Mouse (Mus musculus): ENCODE measurements around the gene Ttyh2. TPM values are rescaled to one million over a fixed set of nuclear protein-coding genes. Genes with fewer than 3 reads are reported as not detected.
A peak's percentile ranks its signal among the peaks of the same experiment; 100 is the strongest.

Ttyh2 gene
- 22.1 TPM for polyA plus RNA-seq (2021)

DNA sequence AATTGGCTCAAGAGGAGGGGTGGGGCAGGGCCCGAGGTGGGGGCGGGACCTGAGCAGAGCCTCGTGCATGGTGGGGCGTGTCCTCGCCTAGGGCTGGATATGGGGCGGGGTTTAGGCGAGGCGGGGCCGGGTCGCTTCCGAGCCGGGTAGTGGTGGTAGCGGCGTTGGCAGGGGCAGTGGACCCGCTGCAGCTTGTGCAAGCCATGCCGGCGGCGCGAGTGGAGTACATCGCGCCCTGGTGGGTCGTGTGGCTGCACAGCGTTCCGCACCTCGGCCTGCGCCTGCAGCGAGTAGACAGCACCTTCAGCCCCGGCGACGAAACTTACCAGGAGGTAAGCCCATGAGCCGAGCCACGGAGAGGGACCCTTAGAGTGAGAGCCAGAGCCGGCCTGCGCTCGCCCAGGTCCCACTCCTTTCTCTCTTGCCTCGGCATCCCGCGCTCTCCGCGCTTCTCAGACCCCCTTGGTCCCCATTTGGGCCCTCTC, at the start of gene Ttyh2:
Ttyh2 (plus strand) TSS at position 91 of the 485 bp plus-strand sequence.
- no peak for TF ChIP-seq CTCF (IDR thresholded peaks at IDR 0.05)
- no peaks in the 10 kb centered on the region for H3K27me3 ChIP-seq
- in situ Hi-C loops (cut with MboI; ENCODE audit: low pct_unique_long_range_greater_than_20kb), result no loop called here
- no peak for DNase-seq (ENCODE audit: low read depth, low spot score)
- CTCF ChIA-PET, result interaction anchor here (1.2 kb wide), 1 partner anchor 12 kb away, joined by 3 read pairs; no protein-coding TSS in a partner anchor
- POLR2A ChIA-PET, result no interaction called here
- ATAC-seq, result peak; percentile 86

DNA sequence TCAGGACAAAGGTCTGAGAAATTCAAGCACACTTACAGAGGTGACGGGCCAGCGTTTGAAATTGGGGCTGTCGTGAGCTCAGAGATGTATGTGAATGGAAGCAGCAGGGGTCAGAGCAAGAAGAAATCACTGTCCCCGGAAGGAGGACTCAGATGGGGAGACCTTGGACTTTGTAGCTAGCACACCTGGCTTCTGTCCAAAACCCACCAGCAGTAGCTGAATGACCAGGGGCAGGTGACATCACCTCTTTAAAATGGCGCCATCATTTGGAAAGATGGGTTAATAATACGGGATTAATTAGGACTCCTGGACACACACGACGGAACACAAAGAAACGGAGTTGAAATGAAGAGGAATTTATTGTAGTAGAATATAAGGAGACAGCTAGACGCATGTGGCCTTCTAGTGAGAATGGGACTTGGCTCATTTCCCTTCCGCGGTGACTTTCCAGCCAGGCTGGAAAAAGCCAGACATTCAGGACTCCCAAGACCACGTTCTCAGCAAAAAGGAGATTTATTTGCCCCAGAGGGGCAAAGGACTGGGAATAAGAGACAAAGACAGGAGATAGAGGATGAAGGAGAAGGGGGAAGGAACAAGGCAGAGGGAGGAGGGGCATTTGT, 49.0 kb upstream of the Ttyh2 start:
- in situ Hi-C loops (cut with MboI; ENCODE audit: low pct_unique_long_range_greater_than_20kb), result no loop called here
- DNase-seq (ENCODE audit: low read depth, low spot score), result no peak

DNA sequence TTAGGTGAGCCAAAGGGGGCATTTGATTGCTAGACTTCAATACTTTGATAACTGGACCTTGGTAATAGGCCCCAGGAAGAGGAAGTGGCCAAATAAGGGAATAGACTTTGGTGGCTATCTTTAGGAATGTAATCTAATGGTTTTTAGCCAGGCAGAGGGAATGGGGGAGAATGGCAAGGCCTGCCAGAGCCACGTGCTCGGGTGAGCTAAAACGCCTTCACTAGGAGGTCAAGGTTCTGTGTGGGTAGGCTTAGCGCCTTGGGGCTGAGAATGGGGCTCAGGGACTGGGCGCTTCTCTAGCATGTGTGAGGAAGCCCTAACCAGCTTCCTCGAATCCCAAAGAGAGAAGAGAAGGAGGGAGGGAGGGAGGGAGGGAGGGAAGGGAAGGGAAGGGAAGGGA, 48.2 kb upstream of the Ttyh2 start:
- TF ChIP-seq CTCF (IDR thresholded peaks at IDR 0.05), result no peak
- POLR2A ChIA-PET, result interaction anchor here (0.6 kb wide), 1 partner anchor 598 kb away, joined by 3 read pairs; no protein-coding TSS in a partner anchor
- CTCF ChIA-PET, result no interaction called here
- in situ Hi-C loops (cut with MboI; ENCODE audit: low pct_unique_long_range_greater_than_20kb), result no loop called here
- H3K27me3 ChIP-seq, result peaks cover 4% of the 10 kb centered on the region
- DNase-seq (ENCODE audit: low read depth, low spot score) (no peak), ATAC-seq (no peak)

More for the DNA sequence above, 49.0 kb upstream of the Ttyh2 start:
- no peak for TF ChIP-seq CTCF (IDR thresholded peaks at IDR 0.05)
- H3K27me3 ChIP-seq, result peaks cover 4% of the 10 kb centered on the region
- CTCF ChIA-PET, result no interaction called here
- no peak for ATAC-seq
- POLR2A ChIA-PET, result no interaction called here

- POLR2A ChIA-PET, result no interaction called here
- no peak for TF ChIP-seq CTCF (IDR thresholded peaks at IDR 0.05)
- DNase-seq (ENCODE audit: low read depth, low spot score) (no peak), ATAC-seq (no peak)
- in situ Hi-C loops (cut with MboI; ENCODE audit: low pct_unique_long_range_greater_than_20kb), result no loop called here
- CTCF ChIA-PET, result interaction anchor here (0.8 to 1.5 kb wide), 2 partner anchors 9 kb away, joined by 3 to 4 read pairs; no protein-coding TSS in a partner anchor
- H3K27me3 ChIP-seq, result no peaks in the 10 kb centered on the region
Observed at GRCm38 (mm10) chr11:114628032-114628431, 47.2 kb upstream of the Ttyh2 start.

- H3K27me3 ChIP-seq, result no peaks in the 10 kb centered on the region
- POLR2A ChIA-PET, result no interaction called here
- ATAC-seq (no peak), DNase-seq (ENCODE audit: low read depth, low spot score) (no peak)
- CTCF ChIA-PET, result no interaction called here
- in situ Hi-C loops (cut with MboI; ENCODE audit: low pct_unique_long_range_greater_than_20kb), result loop anchor here (5.0 kb wide), 2 partner anchors 428 to 763 kb away; no protein-coding TSS in a partner anchor
- peak; percentile 59 for TF ChIP-seq CTCF (IDR thresholded peaks at IDR 0.05)
Observed at GRCm38 (mm10) chr11:114630044-114630443, 45.2 kb upstream of the Ttyh2 start.

DNA sequence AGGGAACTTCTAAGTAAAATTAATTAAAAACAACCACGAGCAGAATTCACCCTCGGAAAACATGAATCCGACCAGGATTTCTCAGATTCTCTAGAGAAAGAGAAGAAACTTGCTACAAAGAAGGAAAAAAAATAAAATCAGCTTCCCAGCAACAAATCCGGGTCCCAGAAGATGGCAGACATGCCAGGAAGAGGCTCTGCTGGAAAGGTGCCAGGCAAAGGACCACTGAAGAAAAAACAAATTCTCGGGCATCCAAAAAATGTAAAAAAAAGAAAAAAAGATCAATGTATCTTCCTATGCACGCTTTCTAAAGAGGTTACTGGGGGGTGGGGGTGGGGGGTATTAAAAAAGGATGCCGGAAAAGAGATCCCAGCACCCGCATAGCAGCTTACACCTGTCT, 43.0 kb upstream of the Ttyh2 start:
- CTCF ChIA-PET, result no interaction called here
- POLR2A ChIA-PET, result no interaction called here
- in situ Hi-C loops (cut with MboI; ENCODE audit: low pct_unique_long_range_greater_than_20kb), result loop anchor here (5.0 kb wide), 2 partner anchors 430 to 765 kb away; no protein-coding TSS in a partner anchor
- DNase-seq (ENCODE audit: low read depth, low spot score) (no peak), ATAC-seq (no peak)
- H3K27me3 ChIP-seq, result no peaks in the 10 kb centered on the region
- no peak for TF ChIP-seq CTCF (IDR thresholded peaks at IDR 0.05)

DNA sequence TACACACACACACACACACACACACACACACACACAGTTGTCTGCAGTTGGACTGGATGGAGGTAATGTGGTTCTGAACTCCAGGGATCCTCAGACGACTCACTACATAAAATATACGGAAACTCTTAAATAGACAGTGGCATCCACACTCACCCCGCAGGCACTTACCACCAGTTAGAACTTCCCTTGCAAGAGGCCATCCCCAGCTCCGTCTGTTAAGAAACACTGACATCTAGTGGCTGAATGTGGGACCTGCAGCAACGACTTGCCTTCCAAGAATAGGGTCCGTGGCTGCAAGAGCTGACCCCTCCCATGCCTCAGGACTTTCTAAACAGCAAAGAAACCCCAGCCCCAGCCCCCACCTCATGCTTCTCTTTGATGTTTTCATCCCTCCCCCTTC, 38.9 kb upstream of the Ttyh2 start:
- ChIA-PET POLR2A (interaction anchor here (0.6 to 0.7 kb wide), 3 partner anchors 17 to 490 kb away, joined by 3 read pairs; no protein-coding TSS in a partner anchor), CTCF (interaction anchor here (0.7 to 1.6 kb wide), 5 partner anchors 13 to 822 kb away, joined by 3 to 10 read pairs (median 3); no protein-coding TSS in a partner anchor)
- in situ Hi-C loops (cut with MboI; ENCODE audit: low pct_unique_long_range_greater_than_20kb), result no loop called here
- TF ChIP-seq CTCF (IDR thresholded peaks at IDR 0.05), result peak; percentile 93
- DNase-seq (ENCODE audit: low read depth, low spot score) (peak; percentile 75), ATAC-seq (peak; percentile 83)
- H3K27me3 ChIP-seq, result no peaks in the 10 kb centered on the region

GRCm38 (mm10) chr11:114636727-114637505, 38.3 kb upstream of the Ttyh2 start:
- no peaks in the 10 kb centered on the region for H3K27me3 ChIP-seq
- CTCF ChIA-PET, result interaction anchor here (0.8 to 1.6 kb wide), 5 partner anchors 8 to 771 kb away, joined by 3 to 10 read pairs (median 3); no protein-coding TSS in a partner anchor
- peak; percentile 41 for ATAC-seq
- in situ Hi-C loops (cut with MboI; ENCODE audit: low pct_unique_long_range_greater_than_20kb), result no loop called here
- DNase-seq (ENCODE audit: low read depth, low spot score), result peak; percentile 75
- POLR2A ChIA-PET, result interaction anchor here (0.6 to 0.7 kb wide), 2 partner anchors 17 to 214 kb away, joined by 3 read pairs; no protein-coding TSS in a partner anchor
- no peak for TF ChIP-seq CTCF (IDR thresholded peaks at IDR 0.05)

DNA sequence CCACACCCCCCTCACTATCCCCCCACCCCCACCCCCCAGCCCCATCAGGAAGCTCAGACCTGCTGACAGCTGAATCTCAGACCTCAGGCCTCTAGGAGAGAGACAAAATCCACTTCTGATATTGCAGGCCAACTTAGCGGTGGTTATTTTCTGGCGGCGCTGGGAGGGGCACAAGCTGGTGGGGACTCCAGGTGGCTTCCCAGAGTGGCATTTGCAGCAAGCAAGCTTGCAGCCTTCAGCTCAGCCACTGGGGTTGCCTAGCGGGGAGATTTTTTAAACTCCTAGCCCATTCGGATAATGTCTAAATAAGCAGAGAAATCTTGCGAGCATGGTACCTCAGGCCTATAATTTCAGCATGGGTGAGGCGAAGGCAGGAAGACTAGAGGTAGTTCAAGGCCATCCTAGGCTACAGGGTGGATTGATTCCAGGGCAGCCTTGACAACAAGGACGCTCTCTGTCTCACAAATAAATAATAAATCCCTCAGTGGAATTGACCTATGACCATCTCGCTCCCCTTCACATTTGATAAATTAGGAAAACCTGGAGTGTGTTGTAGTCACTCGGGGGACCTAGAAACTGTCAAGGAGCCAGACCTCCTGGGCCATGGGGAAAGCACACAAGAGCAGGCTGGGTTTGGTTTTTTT, 36.5 kb upstream of the Ttyh2 start:
- ChIA-PET CTCF (no interaction called here), POLR2A (no interaction called here)
- DNase-seq (ENCODE audit: low read depth, low spot score) (no peak), ATAC-seq (no peak)
- no peak for TF ChIP-seq CTCF (IDR thresholded peaks at IDR 0.05)
- in situ Hi-C loops (cut with MboI; ENCODE audit: low pct_unique_long_range_greater_than_20kb), result no loop called here
- no peaks in the 10 kb centered on the region for H3K27me3 ChIP-seq

DNA sequence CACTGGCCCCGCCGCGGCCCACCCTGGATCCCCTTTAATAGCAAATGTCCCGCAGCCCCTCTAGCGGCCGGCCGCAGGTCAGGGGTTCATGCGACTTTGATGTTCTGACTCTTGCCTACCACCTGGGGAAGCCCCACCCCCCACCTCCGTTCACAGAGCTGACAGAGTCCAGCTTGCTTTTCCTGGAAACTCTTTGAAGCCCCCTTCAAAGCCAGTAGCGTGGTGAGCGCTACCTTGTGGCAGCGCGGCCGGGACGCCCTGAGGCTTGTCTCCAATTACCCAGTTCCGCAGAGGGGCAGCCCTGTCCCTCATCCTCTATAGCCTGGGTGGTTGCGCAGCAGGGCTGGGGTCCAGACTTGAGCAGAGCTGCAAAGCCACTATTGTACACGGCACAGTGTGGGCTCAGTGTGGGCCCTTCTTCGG, 35.5 kb upstream of the Ttyh2 start:
- H3K27me3 ChIP-seq, result no peaks in the 10 kb centered on the region
- in situ Hi-C loops (cut with MboI; ENCODE audit: low pct_unique_long_range_greater_than_20kb), result no loop called here
- TF ChIP-seq CTCF (IDR thresholded peaks at IDR 0.05), result no peak
- POLR2A ChIA-PET, result no interaction called here
- DNase-seq (ENCODE audit: low read depth, low spot score), result no peak
- CTCF ChIA-PET, result no interaction called here
- no peak for ATAC-seq

Measured in Patski (cell line).